Comparison of ENCODE assay signal across 9 mouse cellular contexts in the genomic region with DNA sequence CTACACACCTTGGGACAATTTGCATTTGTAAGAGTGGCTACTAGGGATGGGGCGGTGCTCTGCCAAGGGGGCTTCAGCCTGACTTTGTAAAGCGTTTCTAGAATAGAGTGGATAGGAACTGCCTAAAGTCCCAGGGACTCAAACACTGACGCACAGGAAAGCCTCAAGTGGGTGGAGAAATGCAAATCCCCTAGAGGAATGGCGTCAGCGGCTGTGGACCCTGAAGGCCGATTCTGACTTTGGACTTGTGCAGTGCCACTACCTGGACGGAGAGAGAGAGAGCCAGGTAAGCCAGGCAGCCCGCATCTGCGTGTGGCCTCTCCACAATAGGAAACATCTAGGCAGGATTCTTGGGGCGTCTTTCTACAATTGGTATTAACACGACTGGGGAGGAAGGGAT. TPM values are rescaled to one million over a fixed set of nuclear protein-coding genes. Genes with fewer than 3 reads are reported as not detected.
DNase-seq lines count a peak whose midpoint lies in the region; ATAC-seq and TF ChIP-seq lines count a peak whose summit lies in the region.
"Had no signal": no experiment of that assay in that cellular context is flagged by ENCODE, and none has a peak within 500 bp of the region (broad histone marks: within the 10 kb centered on the region; RNA-seq: fewer than 3 reads in every experiment).

No protein-coding gene starts in this region.

- no peaks in the 10 kb centered on the region for H3K36me3 ChIP-seq in embryonic facial prominence, embryonic 13.5 days
- no peaks in the 10 kb centered on the region for H3K36me3 ChIP-seq in hindbrain, postnatal 0 days (ENCODE audit: insufficient read depth, low read length)
- H3K36me3 ChIP-seq in lung, embryonic 14.5 days (ENCODE audit: insufficient read depth), result no peaks in the 10 kb centered on the region
- H3K36me3 ChIP-seq in neural tube, embryonic 15.5 days, result no peaks in the 10 kb centered on the region
- H3K36me3 ChIP-seq: G1E had no signal

- H3K9ac ChIP-seq in embryonic facial prominence, embryonic 13.5 days, result peak overlapping the region; percentile 47; the same call in 1 of the 2 replicates
- H3K9ac ChIP-seq in hindbrain, postnatal 0 days (replicated peaks; ENCODE audit: low read length), result no peak overlapping the region
- peak overlapping the region; percentile 52 for H3K9ac ChIP-seq in lung, embryonic 14.5 days
- no peak overlapping the region for H3K9ac ChIP-seq in neural tube, embryonic 15.5 days (replicated peaks)

- peak; percentile 92 for DNase-seq in heart, adult 11 months
- DNase-seq in heart, postnatal 25 days (ENCODE audit: low spot score), result no peak
- no peak for DNase-seq in hindbrain, postnatal 0 days (ENCODE audit: low spot score)
- DNase-seq in lung, embryonic 14.5 days, result peak; percentile 67
- no peak for DNase-seq in cerebellum, adult 2 months
- no peak for DNase-seq in MN1 (ENCODE audit: low spot score)

- no peaks in the 10 kb centered on the region for H3K9me3 ChIP-seq in embryonic facial prominence, embryonic 13.5 days
- H3K9me3 ChIP-seq in hindbrain, postnatal 0 days (ENCODE audit: low read length), result no peaks in the 10 kb centered on the region
- H3K9me3 ChIP-seq in lung, embryonic 14.5 days (ENCODE audit: low read depth, low read length), result no peaks in the 10 kb centered on the region
- no peaks in the 10 kb centered on the region for H3K9me3 ChIP-seq in neural tube, embryonic 15.5 days (replicated peaks)
- H3K9me3 ChIP-seq: G1E had no signal

- H3K4me1 ChIP-seq in embryonic facial prominence, embryonic 13.5 days, result peaks cover 9% of the 10 kb centered on the region; the same call in 1 of the 2 replicates
- no peaks in the 10 kb centered on the region for H3K4me1 ChIP-seq in hindbrain, postnatal 0 days (ENCODE audit: insufficient read depth, low read length)
- 0 out of 2 replicates have a peak, but pooled peaks cover 3% of the 10 kb centered on the region for H3K4me1 ChIP-seq in lung, embryonic 14.5 days (ENCODE audit: insufficient read depth)
- H3K4me1 ChIP-seq in neural tube, embryonic 15.5 days, result peaks cover 7% of the 10 kb centered on the region; the same call in 1 of the 2 replicates
- no peaks in the 10 kb centered on the region for H3K4me1 ChIP-seq in cerebellum, adult 2 months (ENCODE audit: control insufficient read depth, insufficient read depth, low read length)

- no peak for ATAC-seq in embryonic facial prominence, embryonic 13.5 days (ENCODE audit: insufficient number of reproducible peaks, insufficient read depth, low FRiP score, low TSS enrichment, low read depth)
- ATAC-seq in hindbrain, postnatal 0 days, result no peak
- peak; percentile 74 for ATAC-seq in lung, embryonic 14.5 days (ENCODE audit: insufficient read depth)
- ATAC-seq in neural tube, embryonic 15.5 days (ENCODE audit: low FRiP score), result no peak

- H3K27me3 ChIP-seq in embryonic facial prominence, embryonic 13.5 days, result peaks cover 7% of the 10 kb centered on the region
- no peaks in the 10 kb centered on the region for H3K27me3 ChIP-seq in hindbrain, postnatal 0 days (ENCODE audit: insufficient read depth, low read length)
- 0 out of 2 replicates have a peak, but pooled peaks cover 2% of the 10 kb centered on the region for H3K27me3 ChIP-seq in lung, embryonic 14.5 days (ENCODE audit: insufficient read depth, low read length)
- H3K27me3 ChIP-seq in neural tube, embryonic 15.5 days (replicated peaks), result peaks cover 4% of the 10 kb centered on the region; the same call in 1 of the 2 replicates
- no peaks in the 10 kb centered on the region; the same call in 1 of the 2 replicates for H3K27me3 ChIP-seq in cerebellum, adult 2 months (ENCODE audit: control insufficient read depth, insufficient read depth, low read length)

- intact Hi-C loops in heart, postnatal 25 days (cut with DNase I), result no loop called here

- peak overlapping the region; percentile 31 for H3K4me3 ChIP-seq in embryonic facial prominence, embryonic 13.5 days
- H3K4me3 ChIP-seq in hindbrain, postnatal 0 days (ENCODE audit: low read length), result peak overlapping the region; percentile 0; the same call in 1 of the 2 replicates
- peak overlapping the region; percentile 32 for H3K4me3 ChIP-seq in lung, embryonic 14.5 days (ENCODE audit: low read depth, low read length)
- H3K4me3 ChIP-seq in neural tube, embryonic 15.5 days (replicated peaks), result peak overlapping the region; percentile 20
- no peak overlapping the region for H3K4me3 ChIP-seq in cerebellum, adult 2 months (replicated peaks; ENCODE audit: insufficient read depth, low read depth, low read length)

- no peak overlapping the region for H3K27ac ChIP-seq in embryonic facial prominence, embryonic 13.5 days
- no peak overlapping the region for H3K27ac ChIP-seq in hindbrain, postnatal 0 days
- no peak overlapping the region for H3K27ac ChIP-seq in lung, embryonic 14.5 days (ENCODE audit: low read depth)
- no peak overlapping the region for H3K27ac ChIP-seq in neural tube, embryonic 15.5 days (replicated peaks)
- H3K27ac ChIP-seq in cerebellum, adult 2 months (ENCODE audit: insufficient read depth, low read length), result no peak overlapping the region

- H3K4me2 ChIP-seq in embryonic facial prominence, embryonic 13.5 days, result peak overlapping the region; percentile 57
- peak overlapping the region; percentile 44 for H3K4me2 ChIP-seq in hindbrain, postnatal 0 days (ENCODE audit: low read depth, low read length)
- peak overlapping the region; percentile 56 for H3K4me2 ChIP-seq in lung, embryonic 14.5 days
- peak overlapping the region; percentile 52 for H3K4me2 ChIP-seq in neural tube, embryonic 15.5 days

- TF ChIP-seq POLR2A in cerebellum, adult 2 months (IDR thresholded peaks at IDR 0.05; ENCODE audit: borderline replicate concordance, insufficient read depth, low read length), result no peak

- WGBS in embryonic facial prominence, embryonic 13.5 days, result 4% methylated on average over 11 of the region's 11 CpGs
- 7% methylated on average over 11 of the region's 11 CpGs for WGBS in hindbrain, postnatal 0 days
- 5% methylated on average over 11 of the region's 11 CpGs for WGBS in lung, embryonic 14.5 days
- WGBS in neural tube, embryonic 15.5 days, result 11% methylated on average over 11 of the region's 11 CpGs
- WGBS in cerebellum, adult 2 months, result 14% methylated on average over 11 of the region's 11 CpGs

- no peak for TF ChIP-seq CTCF in hindbrain, postnatal 0 days (IDR thresholded peaks at IDR 0.05; ENCODE audit: low read depth)
- no peak for TF ChIP-seq CTCF in lung, embryonic 14.5 days (IDR thresholded peaks at IDR 0.05; ENCODE audit: low read depth)
- no peak for TF ChIP-seq CTCF in cerebellum, adult 2 months (IDR thresholded peaks at IDR 0.05; ENCODE audit: borderline replicate concordance, insufficient read depth, low read depth, low read length)

RNA-seq across cellular contexts. Expression of gene Stat4, which starts 21.5 kb away (rescaled TPM):
- under 1 TPM in 1 of 2 experiments, not detected in 1; 0.22 TPM for total RNA-seq in heart, postnatal 25 days (2021)
- 1.3 and 1.4 TPM in 2 replicates for polyA plus RNA-seq in embryonic facial prominence, embryonic 13.5 days (2015; fragmentation: Nextera tagmentation; extraction: Ambion mirVana)
- total RNA-seq in hindbrain, postnatal 0 days (2014; rRNA removed), result 0.07 and 0.78 TPM in 2 replicates
- 0.31 and 0.40 TPM in 2 replicates for polyA plus RNA-seq in hindbrain, postnatal 0 days (2015; fragmentation: Nextera tagmentation; extraction: Ambion mirVana)
- 3.2 and 4.0 TPM in 2 replicates for polyA plus RNA-seq in lung, embryonic 14.5 days (2014; fragmentation: Nextera tagmentation; extraction: Ambion mirVana)
- 0.45 and 7.7 TPM in 2 replicates for polyA plus RNA-seq in neural tube, embryonic 15.5 days (2015; fragmentation: Nextera tagmentation; extraction: Ambion mirVana)
- 0.03 and 0.05 TPM in 2 replicates for polyA plus RNA-seq in cerebellum, adult 2 months (2012; rRNA removed)
- polyA plus RNA-seq: G1E had no signal

Comparison
In these comparisons a context has a peak if more than half of its experiments do, and no peak if none do; other contexts are left out.
1. DNase-seq: peak in heart, adult 11 months (single experiment) and lung, embryonic 14.5 days (single experiment); none in heart, postnatal 25 days (single experiment), hindbrain, postnatal 0 days (single experiment), cerebellum, adult 2 months (0 of 2) and MN1 (single experiment).
2. H3K9ac ChIP-seq: peak in embryonic facial prominence, embryonic 13.5 days (single experiment) and lung, embryonic 14.5 days (single experiment); none in hindbrain, postnatal 0 days (single experiment) and neural tube, embryonic 15.5 days (single experiment).
3. Peak in every context shown above with its lines, with median percentiles within 50 percentile points of each other: H3K4me2 ChIP-seq.